Mouse (Mus musculus) heart, embryonic 15.5 days (tissue): Measurements from ENCODE around the gene Gas7. TPM values are rescaled to one million over a fixed set of nuclear protein-coding genes. Genes with fewer than 3 reads are reported as not detected.

Experiments used
- ATAC-seq: fragments of 200-750 bp; cut with Nextera tagmentation; replicated peaks from 2 replicates; pipeline ENCODE4 v1.8.0; 2017; ENCODE audit warnings: low read depth, moderate TSS enrichment; ENCODE audit not compliant: insufficient number of reproducible peaks, insufficient read depth, low FRiP score
- H3K27ac ChIP-seq: fragments of 300-500 bp; sonication (generic); 2 replicates; pipeline ENCODE4 v1.5.1; 2015; ENCODE audit warnings: mild to moderate bottlenecking, inconsistent platforms
- H3K27me3 ChIP-seq: fragments of 300-500 bp; sonication (generic); 2 replicates; pipeline ENCODE4 v1.6.1; 2015; ENCODE audit warnings: inconsistent platforms
- H3K36me3 ChIP-seq: fragments of 300-500 bp; sonication (generic); 2 replicates; pipeline ENCODE4 v1.6.1; 2015; ENCODE audit warnings: mild to moderate bottlenecking, inconsistent platforms
- H3K4me1 ChIP-seq: fragments of 300-500 bp; sonication (generic); replicated peaks from 2 replicates; pipeline ENCODE4 v1.6.1; 2015; ENCODE audit warnings: inconsistent platforms
- H3K4me2 ChIP-seq: fragments of 300-500 bp; sonication (generic); 2 replicates; pipeline ENCODE4 v1.6.1; 2015; ENCODE audit warnings: inconsistent platforms, mild to moderate bottlenecking, moderate library complexity
- H3K4me3 ChIP-seq: fragments of 300-500 bp; sonication (generic); 2 replicates; pipeline ENCODE4 v1.5.1; 2015; ENCODE audit warnings: mild to moderate bottlenecking, inconsistent platforms
- H3K9ac ChIP-seq: fragments of 300-500 bp; sonication (generic); 2 replicates; pipeline ENCODE4 v1.6.1; 2015; ENCODE audit warnings: mild to moderate bottlenecking, inconsistent platforms
- H3K9me3 ChIP-seq: fragments of 300-500 bp; sonication (generic); replicated peaks from 2 replicates; pipeline ENCODE4 v1.6.1; 2016; ENCODE audit warnings: inconsistent platforms
- WGBS: fragments of 180-500 bp; shearing (Covaris S2); methylation state at CpG from one replicate; pipeline ENCODE4 v1.1.7; 2015; ENCODE audit warnings: mixed read lengths; 5-methylcytosine and 5-hydroxymethylcytosine counted together
- polyA plus RNA-seq: library from polyadenylated mRNA; unstranded; fragments of >200 nt; fragmentation: Nextera tagmentation; extraction: Ambion mirVana; gene quantifications from 2 replicates; pipeline ENCODE4 v1.2.1, GENCODE M21; 2015

Gas7 gene
- polyA plus RNA-seq, 1 experiment from 2014 or later = 8.2 TPM

- Histone ChIP-seq H3K9me3 (no peaks in the 10 kb centered on the region), H3K4me3 (no peak overlapping the region), H3K27me3 (no peaks in the 10 kb centered on the region), H3K4me1 (0 out of 2 replicates have a peak, but pooled peaks cover 2% of the 10 kb centered on the region), H3K4me2 (no peak overlapping the region), H3K36me3 (no peaks in the 10 kb centered on the region), H3K27ac (no peak overlapping the region), H3K9ac (no peak overlapping the region)
- WGBS = 73% methylated on average over 7 of the region's 7 CpGs
- no peak for ATAC-seq
Measured at GRCm38 (mm10) chr11:67597388-67597787, 142.2 kb downstream of the Gas7 start.

DNA sequence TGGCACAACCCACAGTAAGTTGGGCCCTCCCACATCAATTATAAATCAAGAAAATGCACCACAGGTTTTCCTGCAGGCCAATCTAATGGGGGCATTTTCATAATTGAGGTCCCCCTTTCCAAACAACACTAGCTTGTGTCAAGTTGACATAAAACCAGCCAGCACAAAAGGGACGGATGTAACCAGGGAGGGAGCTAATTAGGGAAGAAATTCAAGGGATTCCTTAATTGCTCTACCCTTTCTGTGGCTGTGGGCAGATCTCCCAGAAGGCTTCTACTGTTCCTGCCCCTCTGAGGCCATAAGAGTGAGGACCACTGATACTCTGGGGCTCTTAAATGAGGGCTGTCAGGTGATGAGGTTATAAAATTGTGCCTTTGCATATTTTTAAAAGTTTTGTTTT is 143.9 kb downstream of the Gas7 start:
- H3K36me3 ChIP-seq = no peaks in the 10 kb centered on the region
- ATAC-seq = no peak
- 63% methylated on average over 1 of the region's 1 CpGs for WGBS

DNA sequence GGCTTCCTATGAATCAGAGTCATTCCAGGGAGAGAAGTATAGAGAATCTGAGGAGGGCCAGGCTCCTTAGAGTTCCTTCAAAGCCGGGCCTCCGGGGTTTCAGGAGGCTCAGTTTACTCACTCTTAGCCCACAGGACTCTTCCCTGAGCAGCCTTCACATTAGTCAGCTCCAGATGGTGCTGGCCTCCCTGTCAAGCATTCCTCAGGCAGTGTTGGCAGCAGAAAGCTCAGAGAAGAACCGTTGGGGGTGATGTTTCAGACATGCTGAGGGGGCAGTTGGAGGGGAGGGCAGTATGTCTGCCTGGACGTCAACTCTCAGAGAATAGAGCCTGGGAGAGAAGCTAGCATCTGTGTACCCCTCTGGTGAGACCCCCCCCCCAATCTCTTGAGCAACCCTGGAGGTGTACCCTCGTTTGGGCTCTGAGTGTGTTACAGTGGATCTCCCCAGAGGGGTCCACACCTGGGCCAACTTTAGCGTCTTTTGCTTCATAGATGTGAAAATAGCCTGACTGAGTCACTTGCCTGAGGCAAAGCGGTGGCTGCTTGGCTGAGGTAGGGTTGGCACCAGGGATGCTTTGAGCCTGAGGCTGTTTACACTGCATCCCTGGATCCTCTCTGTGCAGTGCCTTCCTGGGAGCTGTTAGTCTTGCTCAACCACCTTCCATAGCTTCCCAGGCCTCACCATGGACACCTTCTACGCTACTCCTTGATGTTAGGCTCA is 145.6 kb downstream of the Gas7 start:
- WGBS = 70% methylated on average over 8 of the region's 8 CpGs
- Histone ChIP-seq H3K27ac (no peak overlapping the region), H3K4me1 (0 out of 2 replicates have a peak, but pooled peaks cover 2% of the 10 kb centered on the region), H3K9me3 (no peaks in the 10 kb centered on the region), H3K9ac (no peak overlapping the region), H3K27me3 (no peaks in the 10 kb centered on the region), H3K4me3 (no peak overlapping the region), H3K36me3 (no peaks in the 10 kb centered on the region), H3K4me2 (no peak overlapping the region)
- ATAC-seq = no peak

More for the DNA sequence above, 143.9 kb downstream of the Gas7 start:
- Histone ChIP-seq H3K4me2 (no peak overlapping the region), H3K9me3 (no peaks in the 10 kb centered on the region), H3K27me3 (no peaks in the 10 kb centered on the region), H3K4me3 (no peak overlapping the region), H3K9ac (no peak overlapping the region), H3K27ac (no peak overlapping the region), H3K4me1 (0 out of 2 replicates have a peak, but pooled peaks cover 2% of the 10 kb centered on the region)

DNA sequence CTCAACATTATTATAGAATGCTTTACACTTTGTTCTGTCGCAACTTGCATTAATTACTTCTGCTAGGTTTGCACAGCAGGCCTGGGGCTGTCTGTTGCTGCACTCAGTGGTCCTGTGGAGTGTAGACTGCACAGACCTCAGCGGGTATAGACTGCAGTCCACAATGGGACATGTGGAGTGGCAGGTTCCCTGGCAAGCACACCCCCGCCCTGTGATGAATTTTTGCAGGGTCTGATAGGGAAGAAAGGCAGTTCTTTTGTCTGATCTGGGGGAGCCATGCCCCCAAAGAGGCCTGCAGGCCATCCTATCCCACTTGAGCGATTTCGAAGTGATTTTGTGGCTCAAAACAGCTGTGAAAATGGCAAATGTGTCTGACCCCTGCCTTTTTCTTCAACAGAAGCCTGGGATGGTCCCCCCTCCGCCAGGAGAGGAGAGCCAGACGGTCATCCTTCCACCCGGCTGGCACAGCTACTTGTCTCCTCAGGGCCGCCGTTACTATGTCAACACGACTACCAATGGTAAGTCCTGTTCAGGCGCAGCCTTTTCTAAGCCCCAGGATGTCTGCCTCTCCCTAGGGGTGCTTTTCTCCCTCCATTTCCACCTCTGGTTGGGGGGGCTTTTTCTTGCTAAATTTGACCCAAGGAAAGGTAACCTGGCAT is 147.6 kb downstream of the Gas7 start:
- H3K4me3 ChIP-seq = no peak overlapping the region
- no peak overlapping the region for H3K9ac ChIP-seq
- no peak overlapping the region for H3K4me2 ChIP-seq
- H3K9me3 ChIP-seq = no peaks in the 10 kb centered on the region
- no peak overlapping the region for H3K27ac ChIP-seq
- ATAC-seq = no peak
- no peaks in the 10 kb centered on the region for H3K36me3 ChIP-seq
- no peaks in the 10 kb centered on the region for H3K4me1 ChIP-seq
- 71% methylated on average over 12 of the region's 12 CpGs for WGBS
- H3K27me3 ChIP-seq = no peaks in the 10 kb centered on the region

DNA sequence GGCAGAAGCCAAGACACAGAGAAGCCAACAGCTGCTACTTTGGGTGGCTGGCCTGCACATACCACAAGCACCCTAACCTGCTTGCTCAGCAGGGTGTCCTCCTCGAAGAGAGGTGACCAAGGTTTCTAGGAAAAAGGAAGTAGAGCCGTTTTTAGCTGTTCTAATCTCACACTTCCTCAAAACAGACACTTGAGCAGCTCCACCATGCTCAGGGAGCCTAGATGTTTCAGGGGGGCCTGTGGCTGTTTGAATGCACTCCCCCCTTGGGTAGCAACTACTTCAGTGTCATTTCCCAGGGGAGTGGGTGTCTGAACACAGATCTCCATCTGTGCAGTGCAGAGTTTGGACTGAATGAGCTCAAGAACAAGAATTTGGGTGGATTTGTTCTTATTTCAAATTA is 149.2 kb downstream of the Gas7 start:
- 30% methylated on average over 2 of the region's 2 CpGs for WGBS
- no peak for ATAC-seq
- H3K36me3 ChIP-seq = no peaks in the 10 kb centered on the region

DNA sequence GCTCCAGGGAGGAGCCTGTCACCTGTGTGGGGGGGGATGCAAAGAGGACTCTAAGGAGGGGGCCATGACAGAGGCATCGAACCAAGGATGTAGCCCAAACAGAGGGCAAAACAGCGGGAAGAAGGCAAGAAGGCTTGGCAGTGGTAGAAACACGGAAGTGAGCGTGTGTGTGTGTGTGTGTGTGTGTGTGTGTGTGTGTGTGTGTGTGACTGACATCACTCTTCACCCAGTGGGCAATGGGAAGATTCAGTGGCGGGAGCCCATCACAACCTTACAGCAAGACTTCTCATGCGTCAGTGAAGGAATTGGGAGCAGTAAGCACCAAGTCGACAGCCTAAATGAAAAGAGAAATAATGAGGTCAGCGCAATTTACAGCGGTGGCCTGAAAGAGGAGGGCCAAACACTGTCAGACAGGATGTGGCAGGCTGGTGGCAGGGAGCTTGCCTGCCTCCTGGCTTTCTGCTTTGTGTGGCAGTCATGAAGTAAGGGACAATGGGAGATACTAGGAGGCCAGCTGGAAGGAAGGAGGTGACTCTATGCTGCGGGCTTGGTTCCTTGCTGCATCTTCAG is 153.0 kb downstream of the Gas7 start:
- Histone ChIP-seq H3K9me3 (no peaks in the 10 kb centered on the region), H3K9ac (no peak overlapping the region), H3K4me3 (no peak overlapping the region), H3K36me3 (no peaks in the 10 kb centered on the region), H3K4me1 (no peaks in the 10 kb centered on the region), H3K27ac (no peak overlapping the region), H3K27me3 (no peaks in the 10 kb centered on the region), H3K4me2 (no peak overlapping the region)
- no peak for ATAC-seq
- WGBS = 76% methylated on average over 10 of the region's 10 CpGs

More for the DNA sequence above, 149.2 kb downstream of the Gas7 start:
- Histone ChIP-seq H3K27ac (no peak overlapping the region), H3K27me3 (no peaks in the 10 kb centered on the region), H3K4me1 (no peaks in the 10 kb centered on the region), H3K4me3 (no peak overlapping the region), H3K9me3 (no peaks in the 10 kb centered on the region), H3K9ac (no peak overlapping the region), H3K4me2 (no peak overlapping the region)

GRCm38 (mm10) chr11:67612158-67612839 is 157.1 kb downstream of the Gas7 start:
- no peak for ATAC-seq
- H3K4me2 ChIP-seq = no peak overlapping the region

GRCm38 (mm10) chr11:67616557-67617239 is 161.5 kb downstream of the Gas7 start:
- WGBS = 78% methylated on average over 13 of the region's 13 CpGs

More at GRCm38 (mm10) chr11:67612158-67612839, 157.1 kb downstream of the Gas7 start:
- Histone ChIP-seq H3K4me1 (no peaks in the 10 kb centered on the region), H3K9ac (no peak overlapping the region), H3K9me3 (no peaks in the 10 kb centered on the region), H3K36me3 (no peaks in the 10 kb centered on the region), H3K4me3 (no peak overlapping the region), H3K27ac (no peak overlapping the region), H3K27me3 (no peaks in the 10 kb centered on the region)
- 83% methylated on average over 9 of the region's 9 CpGs for WGBS

GRCm38 (mm10) chr11:67622340-67622739 is 167.1 kb downstream of the Gas7 start:
- H3K27ac ChIP-seq = no peak overlapping the region
- ATAC-seq = no peak
- H3K4me1 ChIP-seq = no peaks in the 10 kb centered on the region; the same call in 1 of the 2 replicates
- H3K4me3 ChIP-seq = no peak overlapping the region
- H3K27me3 ChIP-seq = no peaks in the 10 kb centered on the region
- no peak overlapping the region for H3K4me2 ChIP-seq
- no peaks in the 10 kb centered on the region for H3K36me3 ChIP-seq
- no peak overlapping the region for H3K9ac ChIP-seq
- 78% methylated on average over 7 of the region's 7 CpGs for WGBS
- no peaks in the 10 kb centered on the region for H3K9me3 ChIP-seq

More at GRCm38 (mm10) chr11:67616557-67617239, 161.5 kb downstream of the Gas7 start:
- no peaks in the 10 kb centered on the region for H3K9me3 ChIP-seq
- ATAC-seq = no peak
- no peak overlapping the region for H3K9ac ChIP-seq
- no peak overlapping the region for H3K4me2 ChIP-seq
- no peak overlapping the region for H3K4me3 ChIP-seq
- H3K27ac ChIP-seq = no peak overlapping the region
- no peaks in the 10 kb centered on the region for H3K27me3 ChIP-seq
- H3K4me1 ChIP-seq = no peaks in the 10 kb centered on the region
- H3K36me3 ChIP-seq = no peaks in the 10 kb centered on the region

GRCm38 (mm10) chr11:67627179-67627578 is 171.9 kb downstream of the Gas7 start:
- peaks cover 7% of the 10 kb centered on the region for H3K4me1 ChIP-seq
- H3K9ac ChIP-seq = no peak overlapping the region
- 87% methylated on average over 7 of the region's 7 CpGs for WGBS

DNA sequence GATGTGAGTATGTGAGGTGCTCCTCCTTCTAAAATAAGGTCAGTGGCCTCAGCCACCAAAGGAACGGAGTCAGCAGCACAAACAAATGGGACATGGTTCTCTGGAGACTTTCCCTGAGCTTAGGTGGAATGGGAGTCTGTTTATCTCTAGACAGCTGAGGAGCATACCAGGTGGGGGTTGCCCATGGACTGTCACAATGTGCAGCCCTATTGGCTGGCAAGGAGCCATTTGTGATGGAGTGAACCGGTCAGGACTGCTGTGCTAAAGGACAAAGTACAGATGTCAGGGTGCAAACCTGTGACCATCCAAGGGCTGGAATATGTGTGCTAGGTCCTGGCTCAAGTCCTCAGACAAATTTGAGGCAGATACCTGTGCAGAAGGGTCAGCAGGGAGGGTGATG is 173.3 kb downstream of the Gas7 start:
- H3K27me3 ChIP-seq = no peaks in the 10 kb centered on the region
- H3K36me3 ChIP-seq = no peaks in the 10 kb centered on the region
- no peak overlapping the region for H3K4me3 ChIP-seq
- peaks cover 7% of the 10 kb centered on the region for H3K4me1 ChIP-seq
- 0 out of 2 replicates have a peak, but pooled peaks have one; percentile 25 for ATAC-seq
- no peak overlapping the region for H3K27ac ChIP-seq
- no peak overlapping the region for H3K4me2 ChIP-seq
- no peaks in the 10 kb centered on the region for H3K9me3 ChIP-seq
- no peak overlapping the region for H3K9ac ChIP-seq
- WGBS = 44% methylated on average over 2 of the region's 2 CpGs

More at GRCm38 (mm10) chr11:67627179-67627578, 171.9 kb downstream of the Gas7 start:
- no peak for ATAC-seq
- Histone ChIP-seq H3K9me3 (no peaks in the 10 kb centered on the region), H3K36me3 (no peaks in the 10 kb centered on the region), H3K4me3 (no peak overlapping the region), H3K27me3 (no peaks in the 10 kb centered on the region), H3K4me2 (no peak overlapping the region), H3K27ac (no peak overlapping the region)
